Mouse (Mus musculus) lung, postnatal 0 days (tissue): ENCODE results near the gene Cisd2.

ENCODE experiments used
- CTCF ChIP-seq: IDR thresholded peaks from 2 replicates; pipeline ENCODE4 v1.5.1; 2016; ENCODE audit warnings: antibody characterized with exemption, mild to moderate bottlenecking
- EP300 ChIP-seq: IDR thresholded peaks from 2 replicates; pipeline ENCODE4 v1.6.1; 2016; ENCODE audit warnings: antibody characterized with exemption, mild to moderate bottlenecking, control low read depth

GRCm38 (mm10) chr3:135411824-135412223 lies 11.9 kb downstream of the Cisd2 start:
- no peak for TF ChIP-seq CTCF
- TF ChIP-seq EP300: no peak
